Mouse (Mus musculus) lung, embryonic 14.5 days (tissue): ENCODE data around the gene RPS10-NUDT3. TPM values are rescaled to one million over a fixed set of nuclear protein-coding genes. Genes with fewer than 3 reads are reported as not detected.
A peak's percentile ranks its signal among the peaks of the same experiment; 100 is the strongest.

Source experiments
- ATAC-seq: fragments of 200-750 bp; cut with Nextera tagmentation; 2 replicates; pipeline ENCODE4 v1.8.0; 2017; ENCODE audit warnings: mild to moderate bottlenecking, moderate TSS enrichment, moderate library complexity; ENCODE audit not compliant: insufficient read depth
- DNase-seq: peaks from one replicate; pipeline ENCODE4 v3.0.0-alpha.2; 2015
- H3K27ac ChIP-seq: fragments of 300-500 bp; sonication (generic); 2 replicates; pipeline ENCODE4 v1.5.1; 2014; ENCODE audit warnings: low read depth, mild to moderate bottlenecking, moderate library complexity
- H3K27me3 ChIP-seq: fragments of 300-500 bp; sonication (generic); 2 replicates; pipeline ENCODE4 v1.6.1; 2014; ENCODE audit warnings: low read length, control low read depth; ENCODE audit not compliant: insufficient read depth
- H3K36me3 ChIP-seq: fragments of 300-500 bp; sonication (generic); 2 replicates; pipeline ENCODE4 v1.6.1; 2014; ENCODE audit warnings: control low read depth; ENCODE audit not compliant: insufficient read depth
- H3K4me1 ChIP-seq: fragments of 300-500 bp; sonication (generic); 2 replicates; pipeline ENCODE4 v1.6.1; 2014; ENCODE audit warnings: antibody characterized with exemption, control low read depth; ENCODE audit not compliant: insufficient read depth
- H3K4me2 ChIP-seq: fragments of 300-500 bp; sonication (generic); 2 replicates; pipeline ENCODE4 v1.6.1; 2014; ENCODE audit warnings: mild to moderate bottlenecking
- H3K4me3 ChIP-seq: fragments of 300-500 bp; sonication (generic); 2 replicates; pipeline ENCODE4 v1.5.1; 2014; ENCODE audit warnings: low read depth, low read length
- H3K9ac ChIP-seq: fragments of 300-500 bp; sonication (generic); 2 replicates; pipeline ENCODE4 v1.6.1; 2014
- H3K9me3 ChIP-seq: fragments of 300-500 bp; sonication (generic); 2 replicates; pipeline ENCODE4 v1.6.1; 2016; ENCODE audit warnings: low read depth, low read length, control low read depth
- CTCF ChIP-seq: IDR thresholded peaks from 2 replicates; pipeline ENCODE4 v1.5.1; 2016; ENCODE audit warnings: antibody characterized with exemption, low read depth
- WGBS: fragments of 180-500 bp; shearing (Covaris S2); extraction: QIAGEN DNeasy Blood & Tissue Kit; methylation state at CpG from one replicate; pipeline ENCODE4 v1.1.7; 2014; 5-methylcytosine and 5-hydroxymethylcytosine counted together
- polyA plus RNA-seq: library from polyadenylated mRNA; unstranded; fragments of >200 nt; fragmentation: Nextera tagmentation; extraction: Ambion mirVana; gene quantifications from 2 replicates; pipeline ENCODE4 v1.2.1, GENCODE M21; 2014

Gene RPS10-NUDT3
- polyA plus RNA-seq: not detected in 2 replicates

DNA sequence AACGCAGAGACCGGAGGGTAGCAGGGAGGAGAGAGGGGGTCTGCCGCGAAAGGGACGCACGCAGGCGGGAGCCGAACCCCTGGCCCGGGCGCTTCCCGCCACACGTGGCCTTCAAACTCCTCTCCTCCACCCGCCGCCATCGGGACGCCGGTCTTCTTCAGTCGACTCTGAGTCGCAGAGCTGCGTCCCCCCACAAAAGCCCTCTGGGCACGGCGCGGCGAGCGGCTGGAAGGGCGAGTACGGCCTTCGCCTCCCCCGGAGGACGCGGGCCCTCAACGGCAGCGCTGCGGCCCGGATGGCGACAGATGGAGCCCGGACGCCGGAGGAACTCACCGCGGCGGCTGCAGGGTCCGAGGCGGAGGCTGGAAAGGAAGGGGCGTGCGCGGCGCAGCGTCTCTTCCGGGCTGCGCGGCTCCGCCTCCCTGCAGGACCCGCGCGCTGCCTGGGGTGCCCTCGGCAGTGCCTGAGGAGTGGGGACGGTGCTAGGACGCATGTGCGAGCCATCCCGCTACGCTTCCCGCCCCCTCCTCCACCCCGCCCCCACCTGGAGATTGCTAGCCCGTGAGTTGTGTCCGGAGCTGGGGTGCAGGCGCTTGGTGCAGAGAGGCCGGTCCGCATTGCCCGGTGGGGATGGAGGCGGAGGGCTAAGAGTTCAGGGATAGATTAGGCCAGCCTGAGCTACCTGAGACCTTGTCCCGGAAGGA is at the start of gene RPS10-NUDT3:
TSS of gene RPS10-NUDT3 (minus strand) at position 352 of the 704 bp plus-strand sequence.
- Histone ChIP-seq H3K27ac (peak within 1 kb of the TSS; percentile 91), H3K36me3 (peaks cover 43% of the 10 kb centered on the region), H3K4me3 (peak within 1 kb of the TSS; percentile 99), H3K27me3 (no peaks in the 10 kb centered on the region), H3K9me3 (no peaks in the 10 kb centered on the region), H3K4me1 (peaks cover 13% of the 10 kb centered on the region), H3K9ac (peak within 1 kb of the TSS; percentile 98), H3K4me2 (peak within 1 kb of the TSS; percentile 88)
- TF ChIP-seq CTCF: no peak
- DNase-seq (peak; percentile 97), ATAC-seq (peak; percentile 98)
- 0% methylated on average over 71 of the region's 72 CpGs for WGBS

DNA sequence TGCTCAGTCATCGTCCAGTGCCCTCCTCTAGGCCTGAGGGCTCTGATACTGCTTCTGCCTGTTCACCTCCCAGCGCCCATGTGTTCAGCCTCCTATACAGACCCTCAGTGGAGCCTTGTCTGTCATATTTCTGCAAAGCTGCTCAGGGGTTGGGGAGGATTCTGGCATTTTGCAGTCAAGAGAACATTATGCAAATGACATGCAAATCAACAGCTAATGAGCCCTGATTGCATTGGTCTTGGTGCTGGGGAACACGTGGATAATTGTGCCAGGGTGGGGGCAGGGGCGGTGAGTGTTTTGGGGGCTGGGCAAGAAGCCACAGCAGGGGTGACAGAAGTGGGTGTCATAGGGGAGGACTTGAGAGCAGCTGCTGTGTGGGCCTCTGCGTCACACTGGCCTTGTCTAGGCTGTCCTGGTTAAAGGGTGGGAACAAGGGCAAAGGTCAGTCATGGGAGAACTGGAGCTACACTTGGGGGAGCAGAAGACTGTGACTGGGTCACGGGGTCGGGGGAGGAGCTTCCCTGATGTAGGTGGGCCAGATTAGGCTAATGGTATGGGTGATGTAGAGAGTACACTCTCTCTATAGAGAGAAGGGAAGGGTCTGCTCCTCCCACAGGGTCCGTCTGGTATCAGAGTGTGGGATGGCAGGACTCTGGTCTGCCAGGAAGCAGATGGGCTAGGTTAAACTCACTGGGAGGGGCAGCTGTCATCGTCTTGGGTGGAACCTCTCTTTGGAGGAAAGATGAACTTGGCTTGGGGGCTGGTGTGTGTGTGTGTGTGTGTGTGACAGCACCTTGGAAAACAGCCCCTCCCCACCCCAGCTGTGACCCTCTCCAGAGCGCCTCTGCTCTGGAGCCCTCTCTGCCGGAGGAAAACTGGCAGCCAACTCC is 44.1 kb upstream of the RPS10-NUDT3 start:
- Histone ChIP-seq H3K9me3 (no peaks in the 10 kb centered on the region), H3K9ac (no peak overlapping the region), H3K27ac (no peak overlapping the region), H3K4me2 (no peak overlapping the region), H3K4me3 (no peak overlapping the region), H3K4me1 (no peaks in the 10 kb centered on the region), H3K27me3 (0 out of 2 replicates have a peak, but pooled peaks cover 3% of the 10 kb centered on the region), H3K36me3 (no peaks in the 10 kb centered on the region)
- WGBS: 38% methylated on average over 11 of the region's 11 CpGs
- peak; percentile 47 for DNase-seq
- ATAC-seq: peak; percentile 62
- TF ChIP-seq CTCF: no peak

DNA sequence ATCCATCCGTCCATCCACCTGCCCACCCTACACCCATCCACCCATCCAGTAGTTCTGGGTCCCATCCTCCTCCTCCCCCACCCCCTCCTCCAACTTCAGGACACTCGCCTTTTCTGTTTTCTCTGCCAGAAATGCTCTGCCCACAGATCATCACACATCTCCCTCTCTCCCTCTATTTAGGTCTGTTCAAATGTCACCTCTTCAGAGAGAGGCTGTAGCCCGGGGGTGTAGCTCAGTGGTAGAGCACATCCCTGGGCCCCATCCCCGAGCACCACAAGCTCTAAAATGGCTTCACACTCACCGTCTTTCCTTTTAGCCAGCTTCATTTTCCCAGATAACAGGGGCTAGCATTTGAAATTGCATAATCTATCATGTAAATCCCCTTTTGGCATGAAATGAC is 42.7 kb upstream of the RPS10-NUDT3 start:
- H3K9ac ChIP-seq: no peak overlapping the region
- no peaks in the 10 kb centered on the region for H3K27me3 ChIP-seq
- ATAC-seq (no peak), DNase-seq (no peak)
- no peaks in the 10 kb centered on the region for H3K9me3 ChIP-seq
- no peaks in the 10 kb centered on the region for H3K36me3 ChIP-seq
- H3K4me1 ChIP-seq: no peaks in the 10 kb centered on the region
- WGBS: 60% methylated on average over 5 of the region's 5 CpGs
- no peak overlapping the region for H3K27ac ChIP-seq
- no peak for TF ChIP-seq CTCF
- no peak overlapping the region for H3K4me2 ChIP-seq
- H3K4me3 ChIP-seq: no peak overlapping the region

DNA sequence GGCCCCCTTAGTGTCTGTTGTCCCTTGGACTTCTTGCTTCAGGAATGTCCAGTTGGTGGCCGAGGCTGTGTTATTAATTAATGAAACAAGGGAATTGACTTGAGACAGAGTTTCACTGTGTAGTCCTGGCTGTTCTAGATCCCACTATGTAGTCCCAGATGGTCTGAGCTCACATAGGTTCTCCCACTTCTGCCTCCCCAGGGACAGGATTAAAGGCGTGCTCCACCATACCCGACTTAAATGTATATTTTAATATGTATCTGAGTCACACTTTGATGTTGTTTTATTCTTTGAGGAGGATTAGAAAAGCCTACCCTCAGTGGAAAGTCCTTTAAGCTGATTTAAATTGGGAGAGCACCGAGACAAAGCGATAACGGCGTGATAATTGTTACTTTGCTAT is 41.2 kb upstream of the RPS10-NUDT3 start:
- Histone ChIP-seq H3K27me3 (no peaks in the 10 kb centered on the region), H3K4me2 (no peak overlapping the region), H3K36me3 (no peaks in the 10 kb centered on the region), H3K4me1 (no peaks in the 10 kb centered on the region), H3K9me3 (no peaks in the 10 kb centered on the region), H3K27ac (no peak overlapping the region), H3K9ac (no peak overlapping the region), H3K4me3 (no peak overlapping the region)
- DNase-seq: no peak
- no peak for ATAC-seq
- TF ChIP-seq CTCF: no peak
- WGBS: 49% methylated on average over 7 of the region's 7 CpGs

DNA sequence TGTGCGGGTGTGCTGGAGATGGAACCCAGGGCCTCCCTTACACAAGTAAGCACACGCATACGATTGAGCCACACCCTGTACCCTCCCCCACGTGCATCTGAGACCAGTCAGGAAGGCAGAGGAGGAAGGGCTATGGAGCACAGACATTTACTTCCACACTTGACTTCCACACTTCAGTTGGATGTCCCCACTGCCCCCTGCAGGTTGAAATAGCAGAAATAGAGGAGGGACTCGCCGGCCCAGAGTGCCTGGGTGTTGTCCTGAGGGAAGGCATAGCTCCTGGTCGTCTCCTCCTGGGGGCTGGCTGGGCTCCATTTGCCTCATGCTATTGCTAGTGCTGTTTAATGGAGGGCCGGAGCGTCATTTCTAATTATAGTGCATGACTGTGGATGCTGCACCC is 40.4 kb upstream of the RPS10-NUDT3 start:
- Histone ChIP-seq H3K27me3 (no peaks in the 10 kb centered on the region), H3K9ac (no peak overlapping the region), H3K4me1 (no peaks in the 10 kb centered on the region), H3K36me3 (no peaks in the 10 kb centered on the region), H3K4me2 (no peak overlapping the region), H3K9me3 (no peaks in the 10 kb centered on the region), H3K4me3 (no peak overlapping the region), H3K27ac (no peak overlapping the region)
- ATAC-seq (no peak), DNase-seq (peak; percentile 24)
- 57% methylated on average over 9 of the region's 9 CpGs for WGBS
- TF ChIP-seq CTCF: 0 out of 2 replicates have a peak, but pooled peaks have one; percentile 26

DNA sequence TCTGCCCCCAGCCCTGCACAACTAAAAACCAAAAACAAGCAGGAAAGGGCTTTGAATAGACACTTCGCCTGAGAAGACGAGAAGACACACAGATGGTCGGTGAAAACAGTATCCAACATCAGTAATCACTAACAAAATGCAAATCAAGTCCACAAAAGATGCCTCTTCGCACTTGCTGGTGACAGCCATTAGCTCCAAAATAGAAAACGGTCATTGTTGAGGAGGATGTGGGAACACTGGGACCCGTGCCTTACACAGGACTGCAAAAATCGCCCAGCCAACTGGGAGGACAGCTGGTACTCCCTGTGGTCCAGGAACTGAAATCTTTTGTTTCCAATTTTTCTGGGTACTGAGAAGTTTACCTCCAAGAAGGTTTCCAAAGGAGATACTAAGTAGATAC is 38.9 kb upstream of the RPS10-NUDT3 start:
- Histone ChIP-seq H3K4me3 (no peak overlapping the region), H3K27ac (no peak overlapping the region), H3K4me1 (no peaks in the 10 kb centered on the region), H3K36me3 (no peaks in the 10 kb centered on the region), H3K4me2 (no peak overlapping the region), H3K27me3 (no peaks in the 10 kb centered on the region), H3K9me3 (no peaks in the 10 kb centered on the region), H3K9ac (no peak overlapping the region)
- ATAC-seq (no peak), DNase-seq (no peak)
- 84% methylated on average over 7 of the region's 7 CpGs for WGBS
- no peak for TF ChIP-seq CTCF

DNA sequence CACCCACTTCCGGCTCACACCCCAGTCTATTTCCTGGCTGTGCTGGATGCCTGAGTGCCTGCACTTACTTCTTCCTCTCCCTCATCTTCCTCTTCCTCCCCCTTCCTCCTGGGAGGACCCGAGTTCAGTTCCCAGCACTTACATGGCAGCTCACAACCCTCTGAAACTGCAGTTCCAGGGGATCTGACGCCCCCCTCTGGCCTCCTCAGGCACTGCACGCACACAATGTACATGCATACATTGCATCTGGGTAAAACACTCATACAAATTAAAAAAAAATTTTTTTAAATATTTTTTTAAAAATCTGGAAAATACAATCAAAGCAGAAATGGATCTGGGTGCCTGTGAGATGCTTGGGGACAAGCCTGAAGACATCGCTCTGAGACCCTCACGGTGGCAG is 36.7 kb upstream of the RPS10-NUDT3 start:
- Histone ChIP-seq H3K27ac (no peak overlapping the region), H3K9ac (no peak overlapping the region), H3K27me3 (no peaks in the 10 kb centered on the region), H3K9me3 (no peaks in the 10 kb centered on the region), H3K4me3 (no peak overlapping the region), H3K36me3 (no peaks in the 10 kb centered on the region), H3K4me1 (no peaks in the 10 kb centered on the region), H3K4me2 (no peak overlapping the region)
- 79% methylated on average over 6 of the region's 6 CpGs for WGBS
- ATAC-seq (no peak), DNase-seq (no peak)
- peak; percentile 30; the same call in 1 of the 2 replicates for TF ChIP-seq CTCF
